Mouse (Mus musculus) cerebellum, adult 11-12 months (tissue): ENCODE results near the gene Myo5a.

ENCODE experiments used
- DNase-seq: peaks from one replicate; pipeline ENCODE4 v3.0.0; 2022

Gene Myo5a

DNA sequence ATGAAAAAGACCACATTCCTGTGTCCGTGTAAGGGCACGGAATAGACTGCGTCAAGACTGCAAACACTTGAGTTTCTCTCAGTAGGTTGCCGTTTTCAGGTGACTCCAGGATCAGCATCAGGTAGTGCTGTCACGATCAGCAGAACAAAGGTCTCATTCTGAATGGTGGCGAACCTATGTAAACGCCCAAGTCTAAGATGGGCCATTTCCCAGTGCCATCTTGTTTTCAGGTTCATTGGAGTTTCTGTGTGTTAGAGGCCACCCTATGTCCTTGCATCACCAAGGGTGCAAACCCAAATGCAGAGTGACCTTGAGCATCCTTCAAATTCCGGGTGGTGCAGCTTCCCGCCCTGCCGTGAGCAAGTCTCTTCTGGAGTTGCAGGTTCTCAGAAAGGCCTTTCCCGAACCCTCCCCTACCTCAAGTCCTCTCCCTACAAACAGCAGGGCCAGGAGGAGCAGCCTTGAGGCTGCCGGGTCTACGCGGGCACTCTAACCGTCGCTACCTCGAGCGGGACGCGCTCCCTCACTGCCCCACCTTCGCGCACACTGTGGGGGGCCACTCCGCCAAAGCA is at the start of gene Myo5a:
Gene Myo5a, plus strand, starts transcription at position 559 of the 572 bp plus-strand sequence.
- no peak for DNase-seq

DNA sequence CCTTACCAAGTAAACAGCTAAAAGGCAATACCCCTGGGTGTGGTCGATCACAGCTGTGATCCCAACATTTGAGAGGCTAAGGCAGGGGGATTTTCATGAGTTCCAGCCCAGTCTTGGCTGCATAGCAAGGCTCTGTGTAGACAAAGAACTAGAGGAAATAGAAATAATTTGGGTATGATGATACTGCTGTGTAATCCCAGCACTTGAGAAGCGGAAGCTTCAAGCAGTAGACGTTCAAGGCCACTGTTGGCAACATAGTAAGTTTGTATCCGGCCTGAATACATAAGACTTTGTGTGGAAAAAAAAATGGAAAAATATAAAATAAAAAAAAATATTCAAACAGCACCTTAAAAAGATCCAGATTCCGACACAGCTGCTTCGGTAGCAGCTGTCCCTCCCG is 48.3 kb upstream of the Myo5a start:
- no peak for DNase-seq

DNA sequence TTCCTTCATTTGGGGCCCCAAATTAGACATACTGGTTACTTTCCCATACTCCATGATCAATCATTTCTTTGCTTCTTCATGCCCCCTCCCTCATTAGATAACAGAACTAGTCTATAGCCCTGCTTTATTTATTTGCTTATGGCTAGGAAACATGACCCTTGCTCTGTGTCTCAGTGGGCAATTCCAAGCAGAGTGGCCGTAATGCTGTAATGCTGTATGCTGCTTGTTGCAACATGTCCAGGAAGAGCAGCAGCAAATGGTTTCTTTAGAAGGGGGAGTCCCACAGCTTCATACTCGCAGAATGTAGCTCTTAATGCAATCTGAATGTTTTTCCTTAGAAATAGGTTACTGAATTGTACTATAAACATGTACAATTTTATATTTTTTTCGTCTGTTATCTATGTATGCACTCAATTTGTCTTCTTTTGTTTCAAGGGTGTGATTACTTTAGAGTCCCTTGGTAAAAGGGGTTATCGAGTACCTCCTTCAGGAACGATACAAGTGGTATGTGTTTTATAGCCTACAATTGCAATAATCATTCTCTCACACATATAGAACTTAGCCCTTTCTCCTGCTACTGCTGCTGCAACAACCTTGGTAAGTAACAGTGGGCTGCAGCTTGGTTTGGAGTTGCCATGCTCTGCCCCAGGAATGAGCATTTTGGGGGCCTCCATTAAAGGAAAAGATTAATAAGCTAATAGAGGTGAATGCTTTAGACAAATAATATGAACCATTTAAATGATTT is 47.5 kb upstream of the Myo5a start:
- DNase-seq: no peak

DNA sequence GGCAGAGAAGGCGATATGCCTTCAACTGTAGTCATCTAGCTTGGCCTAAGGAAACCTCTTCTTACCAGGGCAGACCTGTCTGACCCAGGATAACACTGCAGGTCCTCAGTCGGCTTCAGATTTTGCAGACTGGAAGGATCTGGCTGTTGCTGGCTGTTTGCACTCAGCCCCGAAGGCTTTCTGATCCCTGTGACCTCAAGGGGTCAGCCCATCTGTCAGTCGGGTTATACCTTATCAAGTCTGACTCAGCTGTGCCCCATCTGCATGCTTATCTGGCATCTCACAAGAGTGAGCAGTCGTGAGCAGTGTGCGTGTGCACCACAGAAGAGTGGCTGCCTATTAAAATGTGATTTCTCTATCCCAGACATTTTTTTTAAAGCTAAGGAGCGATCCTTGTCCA is 46.7 kb upstream of the Myo5a start:
- no peak for DNase-seq

DNA sequence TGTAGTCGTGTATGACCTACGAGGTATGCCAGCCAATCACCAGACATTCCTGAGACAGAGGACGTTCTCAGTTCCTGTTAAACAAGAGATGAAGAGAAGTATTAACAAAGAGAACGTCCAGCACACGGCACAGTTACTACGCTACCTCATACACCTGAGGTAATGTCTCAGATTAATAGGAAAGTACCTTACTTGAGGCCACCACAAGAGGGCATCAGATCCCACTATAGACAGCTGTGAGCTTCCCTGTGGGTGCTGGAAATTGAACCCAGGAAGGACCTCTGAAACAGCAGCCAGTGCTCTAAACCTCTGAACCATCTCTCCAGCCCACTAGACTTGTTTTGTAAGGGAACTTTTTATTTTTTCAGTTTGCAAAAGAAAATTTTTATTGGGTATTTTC is 45.1 kb upstream of the Myo5a start:
- DNase-seq: no peak

DNA sequence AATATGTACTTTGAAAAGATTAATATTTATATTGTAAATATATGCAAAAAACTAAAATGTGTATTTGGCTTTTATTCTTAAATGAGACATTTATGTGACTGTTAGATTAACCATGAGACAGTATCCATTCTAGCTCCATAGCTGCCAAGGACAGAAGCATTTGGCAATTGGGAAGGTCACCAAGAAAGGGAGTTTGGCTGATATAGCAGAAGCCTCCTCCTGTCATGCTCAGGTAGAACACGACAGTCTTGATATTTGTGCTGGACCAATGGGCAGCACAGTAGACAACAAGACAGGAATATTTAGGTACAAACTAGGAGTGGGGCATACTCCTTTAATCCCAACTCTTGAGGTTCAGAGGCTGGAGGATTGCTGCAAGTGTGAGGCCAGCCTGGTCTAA is 38.4 kb upstream of the Myo5a start:
- no peak for DNase-seq

DNA sequence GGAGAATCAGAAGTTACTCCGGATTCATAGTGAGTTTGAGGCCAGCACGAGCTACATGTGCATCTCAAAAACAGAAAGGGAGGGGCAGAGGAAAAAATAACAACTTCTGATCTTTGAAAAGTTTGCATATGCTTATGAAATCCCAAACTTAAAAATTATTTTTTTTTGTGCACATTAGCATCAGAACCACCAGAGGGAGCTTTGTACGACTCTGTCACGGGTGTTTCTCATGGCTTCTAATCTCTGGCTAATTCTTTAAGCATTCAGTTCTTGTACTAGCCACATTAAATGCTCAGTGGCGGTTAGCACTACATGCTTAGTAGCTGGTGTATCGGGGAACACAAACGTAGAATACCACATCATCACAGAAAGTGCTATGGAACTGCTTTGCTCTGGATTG is 37.7 kb upstream of the Myo5a start:
- no peak for DNase-seq

DNA sequence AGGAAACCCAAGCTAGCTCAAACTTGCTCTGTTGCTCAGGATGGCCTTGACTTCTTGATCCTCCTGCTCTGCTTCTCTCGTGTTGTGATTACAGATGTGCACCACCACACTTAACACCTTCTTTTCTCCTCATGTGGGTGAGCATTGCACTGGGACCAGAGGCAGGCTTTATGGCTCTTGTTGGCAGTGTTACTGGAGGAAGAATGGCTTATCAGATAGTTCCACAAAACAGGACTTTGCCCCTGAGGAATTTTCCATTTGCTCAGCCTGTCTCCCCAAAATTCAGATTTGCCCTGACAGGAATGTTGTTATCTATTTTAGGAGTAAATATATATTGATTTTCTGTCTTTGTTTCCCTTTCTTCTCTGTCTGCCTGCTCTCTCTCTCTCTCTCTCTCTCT is 36.1 kb upstream of the Myo5a start:
- no peak for DNase-seq

DNA sequence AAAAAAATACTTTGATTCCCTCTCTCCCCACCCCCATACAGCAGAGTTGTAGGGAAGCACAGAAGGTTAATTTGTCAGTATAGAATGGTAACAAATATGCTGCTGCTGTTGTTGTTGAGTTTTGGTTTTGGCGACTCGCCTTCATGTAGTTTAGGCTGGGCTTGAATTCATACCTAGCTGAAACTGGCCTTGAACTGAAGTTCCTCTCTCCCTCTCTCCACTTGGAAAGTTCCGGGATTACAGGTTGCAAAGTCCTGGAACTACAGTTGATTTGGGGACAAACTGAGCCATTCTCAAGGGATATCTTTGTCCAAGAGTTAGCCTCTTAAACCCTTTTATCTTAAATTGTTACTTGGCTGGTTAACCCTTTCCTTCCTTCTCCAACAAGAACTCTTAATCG is 34.9 kb upstream of the Myo5a start:
- DNase-seq: no peak

DNA sequence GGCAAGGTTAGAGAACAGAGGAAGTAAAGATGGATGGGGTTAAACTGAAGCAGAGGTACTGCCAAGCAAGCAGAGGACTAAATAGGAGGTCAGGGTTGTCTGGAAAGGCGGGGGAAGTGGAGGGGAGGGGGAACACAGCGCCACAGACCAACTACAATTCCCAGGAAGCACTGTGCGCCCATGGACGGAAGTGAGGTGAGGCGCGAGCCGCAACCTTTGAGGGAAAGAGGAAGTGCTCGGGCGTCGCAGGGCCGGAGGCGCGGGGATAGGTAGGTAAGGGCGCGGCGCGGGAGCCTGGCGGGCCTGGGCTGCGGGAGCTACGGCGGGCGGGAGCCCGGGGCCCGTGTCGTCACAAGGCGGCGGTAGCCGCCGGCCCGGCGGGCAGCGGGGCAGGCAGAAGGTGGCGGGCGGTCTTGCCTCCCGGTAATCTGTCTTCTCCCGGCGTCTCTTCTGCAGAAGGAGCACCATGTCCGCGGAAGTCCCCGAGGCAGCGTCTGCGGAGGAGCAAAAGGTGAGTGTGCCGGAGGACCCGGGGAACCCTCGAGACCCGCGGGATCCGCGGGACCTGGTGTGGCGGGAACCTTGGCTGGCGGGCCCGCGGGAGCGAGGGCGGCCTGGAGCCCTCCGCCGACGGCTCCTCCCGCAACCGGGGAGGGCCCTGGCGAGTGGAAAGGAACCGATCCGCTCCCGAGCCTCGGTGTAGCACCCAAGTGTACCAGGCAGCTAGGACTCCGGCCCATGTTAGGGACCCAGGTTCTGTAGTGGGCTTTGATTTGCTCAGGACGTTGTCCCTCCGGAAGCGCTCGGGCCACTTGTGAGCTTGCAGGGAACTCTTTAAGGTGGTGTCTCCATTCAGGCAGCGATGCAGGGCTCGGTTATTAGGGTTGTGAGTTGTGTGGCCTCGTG is 33.1 kb upstream of the Myo5a start, which contains the start of gene Arpp19:
Gene Arpp19, plus strand, starts transcription at position 164 of the 906 bp plus-strand sequence.
- DNase-seq: peak; percentile 87

DNA sequence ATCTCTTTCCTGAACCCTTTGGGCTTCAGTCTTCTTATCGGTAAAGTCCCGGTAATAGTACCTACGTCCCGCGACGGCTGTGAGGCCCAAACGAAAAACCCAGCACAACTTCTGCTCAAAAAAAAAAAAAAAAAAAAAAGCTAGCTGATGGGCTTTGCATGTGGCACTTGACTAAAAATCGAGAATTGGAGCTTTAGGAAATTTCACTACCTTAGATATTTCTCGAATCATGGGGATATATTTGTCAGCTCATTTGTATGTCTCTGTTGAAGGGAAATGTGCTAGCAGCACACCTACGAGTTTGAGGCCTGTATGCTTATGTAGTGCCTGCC is 32.5 kb upstream of the Myo5a start:
- no peak for DNase-seq

DNA sequence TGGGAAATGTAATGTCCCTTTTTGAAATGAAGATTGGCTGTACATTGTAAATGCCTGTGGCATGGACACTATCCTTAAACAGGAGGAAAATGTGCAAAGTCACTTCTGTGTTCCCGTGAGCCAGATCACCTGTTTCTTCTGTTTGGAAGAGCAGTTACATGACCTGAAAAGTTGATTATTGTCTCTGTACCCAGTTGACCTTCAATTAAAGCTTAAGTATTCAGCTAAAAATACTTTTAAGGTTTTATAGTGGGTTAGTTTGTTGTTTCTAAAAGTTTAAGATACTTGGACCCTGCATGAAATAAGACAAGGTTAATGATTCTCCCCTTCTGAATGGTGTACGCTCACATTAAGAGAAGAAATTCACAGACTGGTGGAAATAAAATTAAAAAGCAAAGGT is 30.2 kb upstream of the Myo5a start:
- DNase-seq: no peak

DNA sequence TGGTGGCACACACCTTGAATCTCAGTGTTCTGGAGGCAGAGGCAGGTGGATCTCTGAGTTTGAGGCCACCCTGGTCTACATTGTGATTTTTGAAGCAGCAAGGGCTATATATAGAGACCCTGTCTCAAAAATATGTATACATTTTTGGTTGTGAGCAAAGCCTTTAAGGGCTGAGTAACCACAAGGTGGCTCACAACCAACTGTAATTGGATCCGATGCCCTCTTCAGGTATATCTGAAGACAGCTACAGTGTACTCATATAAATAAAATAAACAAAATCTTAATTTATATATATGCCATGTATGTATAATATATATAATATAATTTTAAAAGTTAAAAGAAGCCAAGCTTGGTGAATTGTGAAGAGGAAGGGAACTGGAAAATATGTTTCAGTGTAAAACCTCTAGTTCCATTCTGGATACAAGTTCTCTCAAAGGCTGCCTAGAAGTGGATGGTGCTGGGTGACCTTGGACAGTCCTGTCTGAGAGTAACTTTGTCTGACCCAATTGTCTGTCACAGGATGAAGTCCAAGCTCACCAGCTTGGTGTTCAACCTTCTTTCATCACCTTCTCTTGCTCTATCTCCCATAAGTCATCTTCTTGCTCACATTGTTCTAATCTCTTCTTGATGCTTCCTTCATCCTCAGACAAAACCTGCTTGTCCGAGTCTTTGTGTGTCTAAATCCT is 28.8 kb upstream of the Myo5a start:
- no peak for DNase-seq

DNA sequence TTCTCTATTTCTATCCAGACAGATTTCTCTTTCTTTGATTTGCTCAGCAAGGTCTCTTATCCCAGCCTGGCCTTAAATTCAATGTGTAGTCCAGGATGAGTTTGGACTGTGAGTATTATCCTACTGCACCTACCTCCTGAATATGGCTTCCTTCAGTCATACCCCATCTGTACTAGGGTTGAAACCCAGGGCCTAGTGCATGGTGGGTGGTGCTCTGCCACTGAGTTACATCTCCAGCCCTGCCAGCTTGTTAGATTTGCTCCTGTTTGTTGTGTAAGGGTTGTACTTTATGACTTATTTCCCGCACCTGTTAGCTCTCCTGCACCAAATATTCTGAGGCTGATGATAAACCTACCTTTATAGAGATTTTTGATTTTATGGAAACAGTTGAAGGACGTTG is 27.6 kb upstream of the Myo5a start:
- no peak for DNase-seq

DNA sequence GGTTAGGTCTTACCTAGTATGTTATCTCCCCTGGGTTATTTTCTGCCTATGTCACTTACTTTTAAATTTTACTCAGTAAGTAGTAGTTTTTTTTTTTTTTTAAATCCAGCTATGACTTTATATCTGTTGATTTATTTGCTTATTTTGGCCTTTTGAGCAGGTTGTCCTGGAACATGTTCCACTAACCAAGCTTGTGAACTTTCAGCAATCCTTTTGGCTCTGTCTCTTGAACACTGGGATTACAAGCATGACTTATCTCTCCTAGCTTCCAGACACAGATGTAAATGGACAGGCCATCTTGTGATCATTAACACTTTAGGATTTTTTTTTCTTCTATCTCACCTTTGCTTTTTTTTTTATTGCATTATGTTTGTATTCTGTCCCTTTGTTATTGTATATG is 23.7 kb upstream of the Myo5a start:
- DNase-seq: no peak

DNA sequence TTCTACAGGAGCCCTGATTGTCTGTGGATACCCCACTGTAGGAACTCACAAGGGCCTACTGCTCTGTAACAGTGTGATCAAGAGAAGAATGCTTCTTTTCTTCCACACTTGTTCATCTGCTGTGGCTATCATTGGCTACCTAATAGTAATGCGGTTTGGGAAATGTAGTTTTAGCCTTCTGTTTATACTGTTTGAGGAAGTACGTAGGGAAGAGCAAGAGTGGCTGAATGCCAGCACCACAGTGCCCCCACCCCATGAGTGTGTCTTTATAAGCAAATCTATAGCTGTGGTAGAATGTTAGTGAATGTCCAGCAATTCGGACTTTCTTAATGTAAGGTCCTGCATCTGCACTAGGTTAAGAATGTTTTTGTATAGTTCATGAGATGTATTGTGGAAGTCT is 21.7 kb upstream of the Myo5a start:
- no peak for DNase-seq

DNA sequence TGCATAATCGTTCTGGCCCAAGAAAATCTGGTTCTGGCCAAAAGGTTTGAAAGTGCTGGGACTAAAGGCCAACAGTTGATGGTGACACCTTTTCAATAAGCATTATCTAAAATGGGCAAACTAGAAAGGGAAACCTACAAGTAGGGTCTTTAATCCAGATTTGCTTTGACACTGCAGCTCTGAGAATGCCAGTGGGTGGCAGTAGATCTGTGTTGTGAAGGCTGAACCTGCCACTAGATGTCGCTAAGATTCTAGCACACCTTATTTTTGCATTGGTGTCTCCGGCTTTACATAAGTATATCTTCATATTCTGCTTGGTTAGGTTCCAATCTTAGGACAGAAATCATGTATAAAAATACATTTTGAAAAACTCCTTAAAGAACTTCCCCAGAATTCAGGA is 20.8 kb upstream of the Myo5a start:
- peak; percentile 77 for DNase-seq

DNA sequence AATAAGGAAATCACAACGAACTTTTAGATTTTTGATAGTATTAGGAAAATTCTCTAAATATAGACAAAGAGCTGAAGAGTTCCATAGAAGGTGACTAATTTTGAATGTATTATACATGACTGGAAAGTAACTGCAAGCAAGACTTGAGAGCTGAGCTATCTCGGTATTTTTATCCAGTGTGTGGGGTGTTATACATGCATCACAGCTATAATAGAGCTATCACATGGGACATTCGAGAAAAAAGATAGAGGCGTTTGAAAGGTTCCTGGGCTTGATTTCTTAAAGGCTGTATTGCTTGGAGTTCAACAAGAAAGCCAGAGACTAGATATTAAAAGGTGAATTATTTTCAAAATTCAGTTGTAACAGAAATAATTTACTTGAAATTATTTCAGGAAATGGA is 19.0 kb upstream of the Myo5a start:
- no peak for DNase-seq

DNA sequence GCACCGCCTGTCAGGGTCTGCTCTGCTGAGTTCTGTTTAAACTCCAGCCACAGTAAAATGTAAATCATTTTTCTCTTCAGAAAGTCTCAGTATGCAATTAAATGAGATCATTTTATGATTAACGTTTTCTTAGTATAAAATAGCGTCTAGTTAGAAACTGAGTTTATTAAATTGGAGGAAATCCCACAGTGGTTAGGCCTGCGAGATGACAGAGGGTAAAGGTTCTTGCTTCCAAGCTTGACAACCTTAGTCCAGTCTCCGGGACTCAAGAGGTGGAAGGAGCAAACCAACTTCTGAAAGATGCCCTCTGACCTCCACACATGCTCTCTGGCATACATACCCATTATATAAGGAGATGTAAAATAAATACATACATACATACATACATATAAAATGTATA is 15.8 kb upstream of the Myo5a start:
- no peak for DNase-seq

DNA sequence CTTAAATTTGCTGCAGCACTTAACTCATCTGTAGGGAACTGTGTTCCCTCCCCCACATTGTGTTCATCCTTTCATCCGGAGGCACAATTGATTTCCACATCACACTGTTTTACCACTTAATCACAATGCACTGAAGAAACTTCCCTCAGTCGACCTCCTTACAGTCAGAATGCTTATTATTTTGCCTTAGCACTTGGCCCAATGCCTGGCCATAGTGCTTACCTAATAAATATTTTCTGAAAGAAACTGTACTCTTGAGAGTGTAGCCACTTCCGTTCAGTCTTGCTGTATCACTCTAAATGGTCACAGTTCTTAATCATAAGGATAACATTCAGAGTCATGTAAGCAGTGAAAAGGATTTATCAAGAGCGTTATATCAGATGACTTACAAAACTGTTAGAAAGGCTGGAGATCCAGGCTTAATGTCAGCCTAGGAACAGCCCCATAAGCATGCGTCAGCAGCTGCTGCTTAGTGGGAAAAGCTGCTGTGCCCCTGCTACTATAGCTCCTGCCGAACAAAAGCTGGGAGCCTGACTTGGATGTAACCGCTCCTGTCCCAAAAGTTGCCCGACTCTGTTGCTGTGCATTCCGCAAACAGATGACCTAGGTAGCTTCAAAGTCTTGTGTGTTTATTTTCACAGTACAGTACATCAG is 6.0 kb upstream of the Myo5a start:
- DNase-seq: no peak

DNA sequence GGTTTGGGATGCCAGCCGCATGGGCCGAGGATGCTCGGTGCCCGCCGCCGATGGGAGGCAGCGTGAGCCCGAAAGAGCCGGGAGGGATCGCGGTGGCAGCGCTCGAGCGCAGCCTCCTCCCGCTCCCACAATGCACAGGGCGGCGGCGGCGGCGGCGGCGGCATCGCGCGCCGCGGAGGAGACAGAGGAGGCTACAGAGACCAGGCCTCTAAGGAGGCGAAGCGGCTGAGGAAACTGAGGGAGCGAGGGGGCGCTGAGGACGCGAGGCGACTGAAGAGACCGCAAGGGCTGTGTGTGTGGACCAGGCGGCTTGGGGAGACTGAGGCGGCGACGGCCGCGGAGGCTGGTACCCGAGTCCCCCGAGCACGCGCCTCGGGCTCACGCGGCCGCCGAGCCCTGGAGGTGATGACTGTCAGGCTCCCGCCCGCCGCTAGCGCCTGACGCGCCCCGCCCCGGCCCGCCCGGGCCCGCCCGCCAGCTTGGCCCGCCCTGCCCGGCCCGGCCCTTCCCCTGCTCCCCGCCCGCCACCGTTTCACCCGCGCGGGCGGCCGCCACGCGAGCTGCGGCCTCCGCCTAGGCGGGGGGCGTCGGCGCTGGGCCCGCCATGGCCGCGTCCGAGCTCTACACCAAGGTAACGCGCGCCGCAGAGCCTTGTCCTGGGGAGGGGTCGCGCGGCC is 352 bp downstream of the Myo5a start:
- DNase-seq: peak; percentile 87

DNA sequence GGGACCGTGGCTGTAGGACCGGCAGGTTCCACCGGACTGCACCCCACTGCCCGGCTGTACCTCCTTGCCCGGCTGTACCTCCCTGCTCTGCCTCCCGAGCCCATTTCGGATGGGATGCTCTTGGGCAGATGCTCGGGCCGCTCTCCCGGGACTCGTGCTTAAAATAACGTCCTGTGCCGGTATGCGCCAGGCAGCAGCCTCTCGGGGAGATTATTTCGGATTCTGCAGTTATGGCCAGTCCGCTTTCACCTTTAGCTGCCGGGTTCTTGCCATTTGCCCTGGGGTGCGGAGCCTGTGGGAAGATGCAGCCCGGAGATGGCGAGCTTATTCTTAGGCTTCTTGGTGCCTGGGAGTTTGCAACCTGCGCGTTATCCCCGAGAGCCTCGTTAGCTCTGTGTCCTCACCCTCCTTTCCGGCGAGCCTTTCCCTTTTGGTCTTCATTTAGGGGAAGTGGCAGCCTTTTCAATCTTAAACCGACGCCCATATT is 934 bp downstream of the Myo5a start:
- DNase-seq: no peak
